ENCODE assay signal across 8 mouse cellular contexts in genomic region chr17:32166687-32167086, GRCm38 (mm10). TPM values are rescaled to one million over a fixed set of nuclear protein-coding genes. Genes with fewer than 3 reads are reported as not detected.
DNase-seq lines count a peak whose midpoint lies in the region; ATAC-seq and TF ChIP-seq lines count a peak whose summit lies in the region.

Gene Notch3, minus strand, starts transcription at chr17:32166852.

- no peaks in the 10 kb centered on the region for H3K27me3 ChIP-seq in intestine, postnatal 0 days (replicated peaks; ENCODE audit: control insufficient read depth, insufficient read depth, low read length)
- no peaks in the 10 kb centered on the region for H3K27me3 ChIP-seq in lung, embryonic 16.5 days (ENCODE audit: control insufficient read depth, insufficient read depth, low read depth, low read length)
- H3K27me3 ChIP-seq in stomach, embryonic 14.5 days (ENCODE audit: control insufficient read depth, insufficient read depth, low read length), result no peaks in the 10 kb centered on the region

- H3K36me3 ChIP-seq in intestine, postnatal 0 days (ENCODE audit: control insufficient read depth, insufficient read depth), result no peaks in the 10 kb centered on the region
- no peaks in the 10 kb centered on the region for H3K36me3 ChIP-seq in lung, embryonic 16.5 days (ENCODE audit: control insufficient read depth, insufficient read depth, low read length)
- no peaks in the 10 kb centered on the region for H3K36me3 ChIP-seq in stomach, embryonic 14.5 days (ENCODE audit: control insufficient read depth, insufficient read depth, low read length)

- H3K9me3 ChIP-seq in intestine, postnatal 0 days (ENCODE audit: control insufficient read depth), result no peaks in the 10 kb centered on the region
- H3K9me3 ChIP-seq in lung, embryonic 16.5 days (ENCODE audit: control insufficient read depth, low read length), result no peaks in the 10 kb centered on the region
- no peaks in the 10 kb centered on the region for H3K9me3 ChIP-seq in stomach, embryonic 14.5 days (ENCODE audit: control insufficient read depth, low read depth, low read length)

- H3K4me2 ChIP-seq in intestine, postnatal 0 days (replicated peaks; ENCODE audit: low read depth), result peak within 1 kb of the TSS; percentile 98
- H3K4me2 ChIP-seq in lung, embryonic 16.5 days (ENCODE audit: low read depth, low read length), result peak within 1 kb of the TSS; percentile 77
- H3K4me2 ChIP-seq in stomach, embryonic 14.5 days (replicated peaks; ENCODE audit: low read depth, low read length), result peak within 1 kb of the TSS; percentile 66

- no peak for TF ChIP-seq POLR2A in bone marrow macrophage, adult 2 months (IDR thresholded peaks at IDR 0.05; ENCODE audit: borderline replicate concordance, low read depth, low read length)

- intact Hi-C loops in gastrocnemius, adult 2 months (cut with DNase I), result no loop called here

- H3K27ac ChIP-seq in gastrocnemius, adult 2 months, result peak within 1 kb of the TSS; percentile 78
- H3K27ac ChIP-seq in bone marrow macrophage, adult 2 months (ENCODE audit: insufficient read depth, low read depth, low read length), result no peak within 1 kb of the TSS
- H3K27ac ChIP-seq in intestine, postnatal 0 days (ENCODE audit: low read depth, low read length), result 0 out of 2 replicates have a peak within 1 kb of the TSS, but pooled peaks have one; percentile 15
- H3K27ac ChIP-seq in lung, embryonic 16.5 days (ENCODE audit: low read length), result peak within 1 kb of the TSS; percentile 91
- peak within 1 kb of the TSS; percentile 87 for H3K27ac ChIP-seq in stomach, embryonic 14.5 days (ENCODE audit: low read length)

- H3K9ac ChIP-seq in intestine, postnatal 0 days (ENCODE audit: low read depth, low read length), result peak within 1 kb of the TSS; percentile 45
- H3K9ac ChIP-seq in lung, embryonic 16.5 days (ENCODE audit: low read length), result peak within 1 kb of the TSS; percentile 77
- H3K9ac ChIP-seq in stomach, embryonic 14.5 days (replicated peaks; ENCODE audit: low read depth, low read length), result peak within 1 kb of the TSS; percentile 69

- TF ChIP-seq CTCF in gastrocnemius, adult 2 months (IDR thresholded peaks at IDR 0.05), result no peak
- no peak for TF ChIP-seq CTCF in bone marrow macrophage, adult 2 months (IDR thresholded peaks at IDR 0.05; ENCODE audit: low read depth, low read length)
- no peak for TF ChIP-seq CTCF in intestine, postnatal 0 days (IDR thresholded peaks at IDR 0.05; ENCODE audit: low read depth)

- H3K4me1 ChIP-seq in bone marrow macrophage, adult 2 months (ENCODE audit: control insufficient read depth, insufficient read depth, low read length), result peaks cover 19% of the 10 kb centered on the region
- peaks cover 11% of the 10 kb centered on the region; the same call in 1 of the 2 replicates for H3K4me1 ChIP-seq in intestine, postnatal 0 days (replicated peaks; ENCODE audit: control insufficient read depth, insufficient read depth, low read length)
- H3K4me1 ChIP-seq in lung, embryonic 16.5 days (replicated peaks; ENCODE audit: control insufficient read depth, insufficient read depth, low read length), result peaks cover 26% of the 10 kb centered on the region
- H3K4me1 ChIP-seq in stomach, embryonic 14.5 days (ENCODE audit: control insufficient read depth, insufficient read depth, low read length), result peaks cover 38% of the 10 kb centered on the region

- H3K4me3 ChIP-seq in gastrocnemius, adult 2 months, result peak within 1 kb of the TSS; percentile 76
- peak within 1 kb of the TSS; percentile 5; the same call in 1 of the 2 replicates for H3K4me3 ChIP-seq in bone marrow macrophage, adult 2 months (ENCODE audit: insufficient read depth, low read length)
- H3K4me3 ChIP-seq in intestine, postnatal 0 days (ENCODE audit: low read depth, low read length), result peak within 1 kb of the TSS; percentile 54
- peak within 1 kb of the TSS; percentile 66 for H3K4me3 ChIP-seq in lung, embryonic 16.5 days (ENCODE audit: low read length)
- peak within 1 kb of the TSS; percentile 84 for H3K4me3 ChIP-seq in stomach, embryonic 14.5 days (ENCODE audit: low read depth, low read length)

- peak; percentile 76 for DNase-seq in gastrocnemius, adult 2 months
- no peak for DNase-seq in gastrocnemius, adult 18-20 months (ENCODE audit: low spot score)
- peak; percentile 98 for DNase-seq in heart, adult 11 months
- no peak for DNase-seq in adipocyte (ENCODE audit: low spot score)

- 2% methylated on average over 24 of the region's 39 CpGs for WGBS in intestine, postnatal 0 days
- 0% methylated on average over 28 of the region's 39 CpGs for WGBS in lung, embryonic 16.5 days
- WGBS in stomach, embryonic 14.5 days, result under 1% methylated on average over 27 of the region's 39 CpGs

- ATAC-seq in intestine, postnatal 0 days, result no peak
- ATAC-seq in lung, embryonic 16.5 days (ENCODE audit: low read depth), result peak; percentile 79
- peak; percentile 66 for ATAC-seq in stomach, embryonic 14.5 days (ENCODE audit: insufficient number of reproducible peaks, insufficient read depth, low FRiP score, low read depth)

RNA-seq across cellular contexts. Expression of gene Notch3, which starts in this region (rescaled TPM):
- 10 to 100 TPM; 10.7 to 14.8 TPM for total RNA-seq in gastrocnemius, adult 2 months (2021)
- 10 to 100 TPM in 1 of 2 experiments, 1 to 10 TPM in 1; 9.6 to 12.5 TPM for total RNA-seq in gastrocnemius, adult 18-20 months (2021)
- 0.09 TPM in 1 of 2 replicates, not detected in the other for polyA plus RNA-seq in bone marrow macrophage, adult 2 months (2012; ENCODE audit: insufficient read depth, insufficient read length, missing spikeins)
- polyA plus RNA-seq in intestine, postnatal 0 days (2015; fragmentation: Nextera tagmentation; extraction: Ambion mirVana), result 2.0 and 2.3 TPM in 2 replicates
- 17.1 and 17.3 TPM in 2 replicates for polyA plus RNA-seq in lung, embryonic 16.5 days (2015; fragmentation: Nextera tagmentation; extraction: Ambion mirVana)
- 21.4 and 22.2 TPM in 2 replicates for polyA plus RNA-seq in stomach, embryonic 14.5 days (2014; fragmentation: Nextera tagmentation; extraction: Ambion mirVana)

Comparison
In these comparisons a context has a peak if more than half of its experiments do, and no peak if none do; other contexts are left out.
1. DNase-seq: peak in gastrocnemius, adult 2 months (single experiment) and heart, adult 11 months (single experiment); none in gastrocnemius, adult 18-20 months (single experiment) and adipocyte (single experiment).
2. H3K4me3 ChIP-seq: peak in every context shown above with its lines; median percentile 84 in stomach, embryonic 14.5 days; 76 in gastrocnemius, adult 2 months; 66 in lung, embryonic 16.5 days; 54 in intestine, postnatal 0 days; 5 in bone marrow macrophage, adult 2 months.
3. Peak in every context shown above with its lines, with median percentiles within 50 percentile points of each other: H3K4me2 ChIP-seq and H3K9ac ChIP-seq.